ENCODE assay signal across 25 mouse cellular contexts in genomic region chr12:17792756-17793155, GRCm38 (mm10).
"Had no signal": no experiment of that assay in that cellular context is flagged by ENCODE, and none has a peak within 500 bp of the region (broad histone marks: within the 10 kb centered on the region; RNA-seq: fewer than 3 reads in every experiment).

No protein-coding gene starts in this region.

- DNase-seq: heart, postnatal 10 days; heart, postnatal 14 days; heart, postnatal 4 days; kidney, adult 11 months; kidney, adult 18-20 months; kidney, postnatal 10 days; kidney, postnatal 14 days; kidney, postnatal 25 days; kidney, postnatal 4 days; layer of hippocampus, adult 9-11 months; layer of hippocampus, postnatal 36 days had no signal

- H3K4me1 ChIP-seq: heart, embryonic 12.5 days; heart, embryonic 13.5 days; heart, embryonic 15.5 days; hindbrain, embryonic 10.5 days; hindbrain, embryonic 12.5 days; hindbrain, embryonic 13.5 days; hindbrain, embryonic 15.5 days; intestine, embryonic 15.5 days; kidney, embryonic 15.5 days had no signal

- H3K4me3 ChIP-seq: heart, embryonic 12.5 days; heart, embryonic 13.5 days; heart, embryonic 15.5 days; hindbrain, embryonic 10.5 days; hindbrain, embryonic 12.5 days; hindbrain, embryonic 13.5 days; hindbrain, embryonic 15.5 days; intestine, embryonic 15.5 days; kidney, embryonic 15.5 days; layer of hippocampus, adult 2 months; left cerebral cortex, adult 2 months had no signal

- H3K27me3 ChIP-seq: heart, embryonic 12.5 days; heart, embryonic 13.5 days; heart, embryonic 15.5 days; hindbrain, embryonic 12.5 days; hindbrain, embryonic 13.5 days; hindbrain, embryonic 15.5 days; intestine, embryonic 15.5 days; kidney, embryonic 15.5 days had no signal

- H3K9me3 ChIP-seq: heart, embryonic 12.5 days; heart, embryonic 13.5 days; heart, embryonic 15.5 days; hindbrain, embryonic 10.5 days; hindbrain, embryonic 12.5 days; hindbrain, embryonic 13.5 days; hindbrain, embryonic 15.5 days; intestine, embryonic 15.5 days; kidney, embryonic 15.5 days had no signal

- H3K27ac ChIP-seq: heart, embryonic 13.5 days; heart, embryonic 15.5 days; hindbrain, embryonic 10.5 days; hindbrain, embryonic 12.5 days; hindbrain, embryonic 13.5 days; hindbrain, embryonic 14.5 days; hindbrain, embryonic 15.5 days; hindbrain, postnatal 0 days; intestine, embryonic 15.5 days; kidney, embryonic 15.5 days; kidney, postnatal 0 days; layer of hippocampus, adult 2 months; left cerebral cortex, adult 2 months had no signal

- H3K36me3 ChIP-seq: heart, embryonic 12.5 days; heart, embryonic 15.5 days; hindbrain, embryonic 12.5 days; hindbrain, embryonic 15.5 days; intestine, embryonic 15.5 days had no signal
